Mouse (Mus musculus) bone marrow macrophage, adult 2 months (primary cell): Measurements from ENCODE around the gene Rgp1.

Experiments used
- CTCF ChIP-seq: IDR thresholded peaks from 2 replicates; pipeline ENCODE4 v1.5.1; 2012; ENCODE audit warnings: low read depth, mild to moderate bottlenecking, low read length, moderate library complexity
- POLR2A ChIP-seq: IDR thresholded peaks from 2 replicates; pipeline ENCODE4 v1.6.1; 2012; ENCODE audit warnings: mild to moderate bottlenecking, low read depth, low read length, borderline replicate concordance

- TF ChIP-seq CTCF, result no peak
- no peak for TF ChIP-seq POLR2A
These were observed 19.7 kb downstream of the Rgp1 start for GRCm38 (mm10) chr4:43598200-43598599.
